Mouse (Mus musculus): ENCODE data around the gene Notch4.
"Not testable (repeated sequence)": the region's sequence is repeated elsewhere in the genome, so short reads cannot be mapped to it uniquely, and the experiment has no call there.

Notch4 gene

DNA sequence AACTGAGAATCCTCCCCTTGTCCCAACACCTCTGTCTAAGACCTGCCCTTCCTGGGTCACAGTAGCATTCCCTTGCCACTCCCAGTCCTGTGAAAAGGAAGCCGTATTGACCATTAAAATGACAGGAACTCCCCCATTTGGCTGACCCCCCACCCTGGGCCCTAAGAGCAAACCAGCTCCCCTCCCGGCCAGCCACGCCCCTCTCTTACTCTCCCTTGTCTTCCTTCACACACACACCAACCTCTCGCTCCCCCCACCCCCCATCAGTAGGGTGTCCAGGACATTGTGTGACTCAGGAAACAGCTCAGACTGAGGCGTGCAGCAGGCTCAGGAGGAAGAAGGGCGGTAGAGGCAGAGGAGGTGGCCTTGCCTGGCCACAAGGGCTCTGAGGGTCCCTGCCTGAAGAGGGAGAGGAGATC, at the start of gene Notch4:
TSS of gene Notch4 (plus strand) at position 266 of the 419 bp plus-strand sequence.
- DNase-seq (ENCODE audit: low spot score): no peak

DNA sequence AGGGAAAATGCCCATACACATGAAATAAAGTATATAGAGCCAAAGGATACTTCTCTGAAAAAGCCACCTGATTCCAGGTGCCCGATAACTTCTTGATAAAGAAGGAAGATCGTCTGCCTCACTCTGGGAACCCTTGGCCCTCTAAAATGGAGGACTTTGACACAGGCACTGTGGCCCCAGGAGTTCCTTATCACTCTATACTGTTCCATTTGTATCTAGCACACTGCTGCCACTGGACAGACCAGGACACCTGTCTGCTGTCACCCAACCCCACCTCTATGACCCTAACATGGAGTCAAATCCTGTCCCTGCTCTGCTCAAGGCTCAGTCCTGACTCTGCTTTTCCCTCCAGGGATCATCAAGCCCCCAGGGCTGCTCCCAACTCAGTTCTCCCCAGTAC, 47.6 kb upstream of the Notch4 start:
- no peak for DNase-seq (ENCODE audit: low spot score)

DNA sequence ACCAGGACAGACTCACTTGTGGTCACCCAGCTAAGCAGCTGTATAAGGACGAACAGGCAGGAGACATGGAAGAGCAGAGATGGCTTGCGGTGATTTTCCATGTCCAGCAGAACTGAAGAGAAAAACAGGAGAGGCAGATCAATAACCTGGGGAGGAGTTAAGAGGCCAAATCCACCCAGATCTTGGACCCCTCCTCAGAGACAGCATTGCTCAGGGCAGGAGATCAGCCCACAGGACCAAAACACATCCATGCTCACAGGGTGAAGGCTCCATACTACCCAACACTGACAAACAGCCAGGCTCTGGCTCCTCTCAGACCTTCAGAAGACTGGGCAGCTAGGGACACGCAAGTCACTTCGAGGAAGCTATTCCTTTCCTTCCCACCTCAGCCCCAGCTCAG, 46.8 kb upstream of the Notch4 start, which contains the start of gene Btnl6:
TSS of gene Btnl6 (minus strand) at position 101 of the 400 bp plus-strand sequence.
- no peak for DNase-seq (ENCODE audit: low spot score)

DNA sequence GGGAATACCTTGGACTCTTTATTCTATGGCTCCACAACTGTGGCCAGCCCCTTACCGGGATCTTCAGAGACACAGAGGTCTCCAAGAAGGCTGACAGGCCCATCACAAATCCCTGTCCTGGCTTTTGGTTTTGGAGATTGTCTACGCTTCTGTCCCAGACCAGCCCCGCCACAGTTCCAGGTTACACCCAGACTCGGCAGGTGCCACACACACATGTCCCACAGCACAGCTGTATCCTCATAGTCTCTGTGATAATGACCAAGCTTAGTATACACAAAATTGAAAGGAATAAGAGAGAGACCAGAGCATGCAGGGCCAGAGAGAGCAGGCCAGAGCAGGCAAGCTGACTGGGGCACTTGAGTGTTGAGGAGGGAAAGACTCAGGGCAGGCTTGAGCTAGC, 46.3 kb upstream of the Notch4 start:
- no peak for DNase-seq (ENCODE audit: low spot score)

DNA sequence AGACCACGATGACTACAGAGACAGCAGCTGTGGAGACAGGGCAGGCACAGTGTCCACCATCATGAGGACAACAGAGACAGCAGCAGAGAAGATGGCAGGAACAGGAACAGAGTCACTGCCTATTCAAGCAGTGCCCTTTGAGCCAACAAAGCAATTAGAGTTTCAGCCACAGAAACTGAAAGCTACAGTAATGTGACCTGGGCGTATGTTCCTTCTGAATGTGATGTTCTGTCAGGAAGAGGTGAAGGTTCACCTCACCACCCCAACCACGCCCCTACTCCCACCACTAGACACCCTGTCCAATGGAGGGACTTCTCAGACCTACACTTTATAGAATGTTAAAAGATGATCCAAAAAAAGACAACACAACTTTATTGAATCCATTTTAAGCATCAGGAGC, 45.5 kb upstream of the Notch4 start:
- DNase-seq (ENCODE audit: low spot score): not testable (repeated sequence)

DNA sequence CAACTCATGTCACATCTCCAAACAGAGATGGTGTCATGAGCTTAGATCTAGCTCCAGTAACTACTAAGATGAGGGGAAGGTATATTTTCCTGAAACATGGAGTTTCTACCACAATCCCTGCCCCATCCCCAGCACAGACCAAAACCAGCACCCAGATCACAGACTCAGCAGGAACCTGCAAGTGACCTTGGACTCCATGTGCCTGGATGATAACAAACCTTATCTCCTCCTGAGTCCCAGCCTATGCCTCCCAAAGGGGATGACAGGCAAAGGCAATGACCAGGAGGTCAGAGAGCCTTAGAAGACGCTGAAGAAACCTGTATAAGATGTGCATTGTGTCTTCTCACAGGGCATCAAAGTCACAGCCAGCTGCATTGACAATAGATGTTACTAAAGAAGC, 45.1 kb upstream of the Notch4 start:
- no peak for DNase-seq (ENCODE audit: low spot score)

DNA sequence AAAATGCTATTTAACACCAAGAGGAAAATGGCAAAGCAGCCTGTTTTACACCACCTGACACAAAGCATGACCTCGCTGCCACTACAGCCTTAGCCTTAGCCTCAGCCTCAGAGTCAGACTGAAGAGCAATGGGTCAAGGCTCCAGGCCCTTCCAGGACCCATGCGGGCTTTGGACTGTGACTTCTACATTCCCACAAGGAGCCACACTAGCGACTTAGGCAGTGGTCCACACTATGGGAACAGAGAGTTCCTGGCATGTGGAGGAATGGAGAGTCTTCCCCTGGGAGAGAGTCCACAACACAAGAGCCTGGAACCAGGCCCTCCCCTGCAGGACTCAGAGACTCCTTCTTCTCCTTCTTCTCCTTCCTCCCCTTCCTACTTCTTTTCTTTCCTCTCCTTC, 31.4 kb upstream of the Notch4 start:
- DNase-seq (ENCODE audit: low spot score): no peak

DNA sequence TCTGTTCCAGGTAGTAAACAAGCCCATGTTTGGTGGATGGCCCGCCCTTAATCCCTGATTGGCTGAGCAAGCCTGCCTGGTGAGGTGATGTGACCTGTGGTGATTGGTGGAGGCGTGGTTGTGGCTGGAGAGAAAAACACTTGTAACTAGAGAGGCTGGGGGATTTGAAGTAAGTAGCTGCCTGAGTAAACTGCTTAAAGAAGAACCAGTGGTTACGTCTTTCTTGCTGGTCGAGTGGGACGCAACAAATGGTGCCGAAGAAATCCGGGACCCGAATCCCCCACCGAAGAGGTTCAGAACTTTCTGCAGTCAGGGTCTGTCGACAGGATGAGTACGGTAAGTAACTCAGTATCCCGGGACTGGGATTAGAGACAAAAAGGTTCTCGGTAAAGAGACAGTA, 20.5 kb upstream of the Notch4 start:
- DNase-seq (ENCODE audit: low spot score): not testable (repeated sequence)

DNA sequence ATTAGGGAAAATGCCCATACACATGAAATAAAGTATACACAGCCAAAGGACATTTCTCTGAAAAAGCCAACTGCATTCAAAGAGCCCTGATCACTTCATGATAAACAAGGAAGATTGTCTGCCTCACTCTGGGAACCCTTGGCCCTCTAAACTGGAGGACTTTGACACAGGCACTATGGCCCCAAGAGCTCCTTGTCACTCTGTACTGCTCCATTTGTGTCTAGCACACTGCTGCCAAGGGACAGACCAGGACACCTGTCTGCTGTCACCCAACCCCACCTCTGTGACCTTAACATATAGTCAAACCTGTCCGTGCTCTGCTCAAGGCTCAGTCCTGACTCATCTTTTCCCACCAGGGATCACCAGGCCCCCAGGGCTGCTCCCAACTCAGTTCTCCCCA, 17.3 kb upstream of the Notch4 start:
- DNase-seq (ENCODE audit: low spot score): no peak

DNA sequence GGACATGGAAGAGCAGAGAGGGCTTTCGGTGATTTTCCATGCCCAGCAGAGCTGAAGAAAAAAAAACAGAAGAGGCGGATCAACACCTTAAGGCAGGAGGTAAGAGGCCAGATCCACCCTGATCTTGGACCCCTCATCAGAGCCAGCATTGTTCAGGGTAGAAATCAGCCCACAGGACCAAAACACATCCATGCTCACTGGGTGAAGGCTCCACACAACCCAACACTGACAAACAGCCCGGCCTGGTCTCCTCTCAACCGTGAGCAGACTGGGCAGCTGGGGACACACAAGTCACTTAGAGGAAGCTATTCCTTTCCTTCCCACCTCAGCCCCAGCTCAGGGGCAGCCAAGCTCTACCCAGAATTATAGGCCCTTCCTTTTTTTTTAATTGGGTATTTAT, 16.5 kb upstream of the Notch4 start:
- DNase-seq (ENCODE audit: low spot score): no peak

DNA sequence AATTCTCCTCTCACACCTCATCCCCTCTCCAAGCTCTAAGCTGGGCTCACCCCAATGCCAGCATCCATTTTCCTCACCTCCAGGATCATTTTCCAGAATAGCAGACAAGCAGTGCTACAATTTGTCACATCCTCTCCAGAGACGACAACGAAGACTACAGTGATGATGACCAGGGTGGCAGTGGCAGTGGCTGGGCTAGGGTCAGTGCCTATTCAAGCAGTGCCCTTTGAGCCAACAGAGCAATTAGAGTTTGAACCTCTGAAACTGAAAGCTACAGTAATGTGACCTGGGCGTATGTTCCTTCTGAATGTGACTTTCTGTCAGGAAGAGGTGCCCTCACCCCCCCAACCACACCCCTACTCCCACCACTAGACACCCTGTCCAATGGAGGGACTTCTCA, 14.9 kb upstream of the Notch4 start:
- DNase-seq (ENCODE audit: low spot score): no peak

DNA sequence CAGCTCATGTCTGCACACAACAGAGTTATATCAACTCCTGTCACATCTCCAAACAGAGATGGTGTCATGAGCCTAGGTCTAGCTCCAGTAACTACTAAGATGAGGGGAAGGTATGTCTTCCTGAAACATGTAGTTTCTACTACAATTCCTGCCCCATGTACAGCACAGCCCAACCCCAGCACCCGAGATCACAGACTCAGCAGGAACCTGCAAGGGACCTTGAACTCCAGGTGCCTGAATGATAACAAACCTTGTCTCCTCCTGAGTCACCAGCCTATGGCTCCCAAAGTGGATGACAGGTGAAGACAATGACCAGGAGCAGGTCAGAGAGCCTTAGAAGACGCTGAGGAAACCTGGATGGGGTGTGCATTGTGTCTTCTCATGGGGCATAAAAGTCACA, 14.2 kb upstream of the Notch4 start:
- DNase-seq (ENCODE audit: low spot score): no peak

DNA sequence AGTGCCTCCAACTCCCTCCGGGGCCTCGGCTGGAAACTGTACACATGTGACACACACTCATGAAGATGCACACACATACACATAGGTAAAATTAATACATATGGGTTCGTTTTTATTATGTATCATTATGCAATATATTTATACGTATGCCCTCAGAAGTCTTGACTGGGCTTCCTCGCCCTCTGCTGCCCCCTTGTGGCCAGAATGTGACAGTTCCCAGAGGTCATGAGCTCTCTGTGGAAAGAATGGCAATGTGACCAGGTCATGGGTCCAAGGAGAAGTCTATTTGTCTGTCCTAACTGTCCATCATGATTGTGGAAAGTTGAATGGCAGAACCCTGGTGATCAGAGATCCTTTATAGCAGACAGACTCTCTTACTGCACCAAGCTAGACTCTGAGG, 8.6 kb upstream of the Notch4 start:
- peak; percentile 65 for DNase-seq (ENCODE audit: low spot score)

DNA sequence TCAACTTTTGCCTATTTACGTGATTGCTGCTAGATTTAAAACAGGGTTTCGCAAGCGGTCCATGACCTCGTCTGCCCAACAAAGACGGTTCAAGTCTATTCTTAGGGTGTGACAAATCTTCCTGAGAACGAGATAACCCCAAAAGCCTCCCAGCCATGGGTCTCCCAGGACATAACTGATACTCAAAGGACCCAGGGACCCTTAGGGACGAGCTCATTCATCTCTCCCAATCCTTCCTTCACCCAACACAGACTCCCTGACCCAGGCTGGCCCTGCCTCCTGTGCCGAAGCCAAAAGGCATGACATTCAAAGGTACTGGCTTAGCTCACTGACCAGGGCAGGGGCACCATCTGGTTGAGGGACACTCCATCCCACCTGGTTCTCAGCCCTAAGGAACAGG, 7.7 kb upstream of the Notch4 start:
- DNase-seq (ENCODE audit: low spot score): no peak

DNA sequence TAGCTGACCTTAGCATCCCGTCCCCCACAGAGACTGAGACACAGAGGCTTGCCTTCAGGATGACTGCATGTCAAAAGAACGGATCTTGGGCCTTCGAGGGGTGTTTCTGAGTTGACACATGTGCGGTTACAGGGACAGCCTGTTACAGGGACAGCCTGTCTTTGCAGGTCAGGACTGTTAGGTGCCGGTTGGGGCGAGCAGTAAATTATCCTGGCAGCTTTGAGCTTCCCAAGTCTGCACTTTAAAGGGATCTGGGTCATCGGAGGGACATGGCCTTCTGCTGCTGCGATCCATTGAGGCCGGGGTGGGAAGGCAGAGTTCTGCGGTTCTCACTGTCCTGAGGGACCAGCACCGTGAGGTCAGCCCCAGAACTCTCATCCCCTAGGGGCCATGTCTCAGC, 6.7 kb upstream of the Notch4 start:
- no peak for DNase-seq (ENCODE audit: low spot score)

DNA sequence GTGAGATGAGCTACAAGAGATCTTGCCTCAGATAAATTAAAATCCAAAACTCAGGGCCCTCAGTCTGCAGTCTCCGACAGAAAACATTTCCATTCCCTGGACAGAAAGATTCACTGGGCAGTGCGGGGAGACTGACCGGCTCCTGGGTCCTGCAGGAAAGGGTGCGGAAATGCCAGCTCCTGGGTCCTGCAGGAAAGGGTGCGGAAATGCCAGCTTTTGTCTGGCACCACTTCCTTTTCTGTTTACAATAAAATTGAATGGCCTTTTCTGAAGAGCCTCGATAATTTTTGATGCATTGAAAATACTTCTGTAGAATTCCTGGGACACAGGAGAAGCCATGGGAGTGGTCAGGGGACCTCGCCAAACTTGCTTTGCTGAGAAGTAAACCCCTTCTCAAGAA, 5.0 kb upstream of the Notch4 start:
- no peak for DNase-seq (ENCODE audit: low spot score)

DNA sequence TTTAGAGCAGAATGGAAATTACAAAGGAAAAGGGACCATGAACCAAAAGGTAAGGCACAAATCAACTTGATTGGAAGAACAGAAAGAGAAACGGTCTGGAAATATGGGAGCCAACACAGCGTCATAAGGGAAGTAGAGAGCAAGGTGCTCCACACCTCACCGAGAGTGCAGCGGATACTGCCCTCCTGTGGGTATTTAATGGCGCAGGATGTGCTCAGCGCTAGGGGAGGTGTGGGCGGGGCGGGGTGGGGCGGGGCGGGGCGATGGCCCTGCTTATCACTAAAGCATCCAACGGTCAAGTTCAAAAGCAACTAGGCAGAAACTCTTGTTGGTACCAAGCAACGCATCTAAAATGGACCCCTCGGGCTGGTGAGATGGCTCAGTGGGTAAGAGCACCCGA, 4.2 kb upstream of the Notch4 start:
- no peak for DNase-seq (ENCODE audit: low spot score)

DNA sequence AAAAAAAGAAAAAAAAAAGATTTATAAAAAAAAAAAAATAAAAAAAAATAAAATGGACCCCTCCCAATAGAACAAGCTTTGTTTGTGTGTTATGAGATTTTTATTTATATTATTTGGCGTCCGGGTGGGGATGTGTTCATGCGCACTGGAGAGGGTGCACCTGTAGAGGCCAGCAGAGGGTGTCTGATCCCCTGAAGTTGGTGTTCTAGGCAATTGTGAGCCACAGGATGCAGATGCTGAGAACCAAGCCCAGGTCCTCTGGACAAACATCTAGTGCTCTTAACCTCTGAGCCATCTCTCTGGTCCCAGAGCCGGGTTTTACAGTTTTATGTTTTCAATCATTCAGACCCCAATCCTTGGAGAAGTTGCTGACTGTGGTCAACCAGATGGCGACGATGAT, 3.6 kb upstream of the Notch4 start:
- DNase-seq (ENCODE audit: low spot score): no peak

DNA sequence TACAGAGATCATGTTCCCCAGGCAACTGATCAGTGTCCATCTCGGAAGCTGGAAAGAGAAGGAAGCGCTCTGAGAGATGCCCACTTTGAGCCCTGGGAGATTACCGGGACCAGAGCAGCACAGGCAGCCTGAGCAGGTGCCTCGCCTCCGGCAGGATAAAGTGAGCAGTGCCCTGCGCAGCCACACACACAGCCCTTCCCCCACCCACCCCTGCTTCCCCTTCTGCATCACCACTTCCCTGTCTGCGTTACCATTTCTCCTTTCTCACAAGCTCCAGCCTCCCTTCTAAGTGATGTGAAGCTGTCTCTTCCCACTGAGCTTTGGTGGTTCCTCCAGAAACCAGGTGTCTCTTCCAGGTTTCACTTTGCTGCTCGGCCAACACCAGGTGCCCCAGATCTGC, 2.9 kb upstream of the Notch4 start:
- no peak for DNase-seq (ENCODE audit: low spot score)

DNA sequence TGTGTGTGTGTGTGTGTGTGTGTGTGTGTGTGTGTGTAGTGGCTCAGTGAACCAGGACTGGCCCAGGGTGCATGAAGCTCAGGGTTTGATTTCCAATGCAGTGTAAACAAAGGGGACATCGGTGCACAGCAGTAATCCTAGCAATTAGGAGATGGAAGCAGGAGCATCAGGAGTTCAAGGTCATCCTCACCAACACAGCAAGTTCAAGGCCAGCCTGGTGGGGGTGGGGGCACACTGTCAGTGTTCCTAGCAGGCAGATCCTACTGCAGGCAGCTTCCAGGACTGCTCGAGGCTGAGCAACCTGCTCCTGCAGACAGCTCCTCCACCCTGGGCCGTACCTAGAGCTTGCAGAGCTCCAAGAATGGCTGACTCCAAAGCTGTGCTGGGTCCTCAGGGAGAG, 1.5 kb upstream of the Notch4 start:
- DNase-seq (ENCODE audit: low spot score): no peak

DNA sequence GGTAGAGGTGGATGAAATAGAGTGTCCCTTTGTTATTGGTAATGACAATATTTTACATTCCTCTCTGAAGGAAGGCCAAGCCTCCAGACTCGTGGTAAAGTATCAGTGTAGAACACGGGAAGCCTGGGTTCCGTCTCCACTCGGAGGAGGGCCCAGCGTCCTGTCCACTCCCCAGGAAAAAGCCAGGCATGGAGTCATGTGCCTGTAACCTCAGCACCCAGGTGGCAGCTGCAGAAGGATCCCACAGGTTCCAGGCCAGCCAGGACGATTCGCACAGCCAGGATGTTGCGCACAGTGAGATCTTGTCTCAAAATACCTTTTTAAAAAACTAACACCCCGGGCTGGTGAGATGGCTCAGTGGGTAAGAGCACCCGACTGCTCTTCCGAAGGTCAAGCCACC, 714 bp upstream of the Notch4 start:
- DNase-seq (ENCODE audit: low spot score): no peak

DNA sequence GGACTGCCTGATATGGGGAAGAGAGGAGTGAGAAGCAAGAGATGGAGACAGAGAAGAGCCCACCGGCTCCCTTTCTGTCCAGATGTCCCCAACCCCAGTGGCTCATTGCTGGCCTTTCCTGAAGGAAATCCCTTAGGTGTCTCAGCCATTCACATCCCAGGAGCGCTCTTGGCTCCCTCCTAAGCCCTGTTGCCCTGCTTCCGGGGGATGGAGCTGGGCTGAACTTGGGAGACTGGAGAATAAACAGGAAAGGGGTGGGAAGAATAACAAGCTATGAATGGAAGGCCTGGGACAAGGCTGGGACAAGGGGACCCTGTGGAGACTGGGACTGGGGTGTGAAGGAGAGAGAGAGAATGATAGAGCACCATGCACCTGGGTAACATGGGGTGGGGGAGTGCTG, 728 bp downstream of the Notch4 start:
- DNase-seq (ENCODE audit: low spot score): no peak

DNA sequence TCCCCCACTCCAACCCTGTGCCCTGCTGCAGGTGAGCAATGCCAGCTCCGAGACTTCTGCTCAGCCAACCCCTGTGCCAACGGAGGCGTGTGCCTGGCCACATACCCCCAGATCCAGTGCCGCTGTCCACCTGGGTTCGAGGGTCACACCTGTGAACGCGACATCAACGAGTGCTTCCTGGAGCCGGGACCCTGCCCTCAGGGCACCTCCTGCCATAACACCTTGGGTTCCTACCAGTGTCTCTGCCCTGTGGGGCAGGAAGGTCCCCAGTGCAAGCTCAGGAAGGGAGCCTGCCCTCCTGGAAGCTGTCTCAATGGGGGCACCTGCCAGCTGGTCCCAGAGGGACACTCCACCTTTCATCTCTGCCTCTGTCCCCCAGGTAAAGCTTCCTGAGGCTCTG, 3.2 kb downstream of the Notch4 start:
- DNase-seq (ENCODE audit: low spot score): no peak

DNA sequence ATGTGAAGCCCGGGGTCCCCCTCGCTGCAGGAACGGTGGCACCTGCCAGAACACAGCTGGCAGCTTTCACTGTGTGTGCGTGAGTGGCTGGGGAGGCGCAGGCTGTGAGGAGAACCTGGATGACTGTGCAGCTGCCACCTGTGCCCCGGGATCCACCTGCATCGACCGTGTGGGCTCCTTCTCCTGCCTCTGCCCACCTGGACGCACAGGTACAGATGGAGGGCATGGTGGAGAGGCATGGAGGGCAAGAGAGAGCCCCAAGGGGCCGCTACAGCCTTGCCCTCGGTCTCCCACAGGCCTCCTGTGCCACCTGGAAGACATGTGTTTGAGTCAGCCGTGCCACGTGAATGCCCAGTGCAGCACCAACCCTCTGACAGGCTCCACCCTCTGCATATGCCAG, 4.4 kb downstream of the Notch4 start:
- DNase-seq (ENCODE audit: low spot score): no peak

DNA sequence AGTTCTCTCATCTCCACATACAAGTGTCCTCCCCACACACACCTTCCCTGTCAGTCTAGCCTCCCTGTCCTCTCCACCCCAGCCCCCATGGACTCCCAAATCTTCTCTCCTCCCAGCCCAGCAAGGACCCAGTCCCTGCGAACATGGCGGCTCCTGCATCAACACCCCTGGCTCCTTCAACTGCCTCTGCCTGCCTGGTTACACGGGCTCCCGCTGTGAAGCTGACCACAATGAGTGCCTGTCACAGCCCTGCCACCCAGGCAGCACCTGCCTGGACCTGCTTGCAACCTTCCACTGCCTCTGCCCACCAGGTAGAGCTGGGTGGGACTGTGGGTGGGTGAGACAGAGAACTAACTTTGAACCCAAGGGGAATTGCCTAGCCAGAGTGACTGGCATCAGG, 5.9 kb downstream of the Notch4 start:
- DNase-seq (ENCODE audit: low spot score): no peak

All from T-cell, adult 2 months (primary cell).